Mouse (Mus musculus) hindbrain, postnatal 0 days (tissue): ENCODE results near the gene B130006D01Rik. TPM values are rescaled to one million over a fixed set of nuclear protein-coding genes. Genes with fewer than 3 reads are reported as not detected.

Source experiments
- ATAC-seq: fragments of 200-750 bp; cut with Nextera tagmentation; 2 replicates; pipeline ENCODE4 v1.8.0; 2017; ENCODE audit warnings: mild to moderate bottlenecking, moderate TSS enrichment, moderate library complexity
- DNase-seq: peaks from one replicate; pipeline ENCODE4 v3.0.0-alpha.2; 2015; ENCODE audit warnings: low spot score
- H3K27ac ChIP-seq: fragments of 300-500 bp; sonication (generic); 2 replicates; pipeline ENCODE4 v1.5.1; 2014; ENCODE audit warnings: mild to moderate bottlenecking
- H3K27me3 ChIP-seq: fragments of 300-500 bp; sonication (generic); 2 replicates; pipeline ENCODE4 v1.6.1; 2014; ENCODE audit warnings: low read length, mixed read lengths; ENCODE audit not compliant: insufficient read depth
- H3K36me3 ChIP-seq: fragments of 300-500 bp; sonication (generic); 2 replicates; pipeline ENCODE4 v1.6.1; 2014; ENCODE audit warnings: low read length, mixed read lengths; ENCODE audit not compliant: insufficient read depth
- H3K4me1 ChIP-seq: fragments of 300-500 bp; sonication (generic); 2 replicates; pipeline ENCODE4 v1.6.1; 2014; ENCODE audit warnings: antibody characterized with exemption, low read length, mixed read lengths; ENCODE audit not compliant: insufficient read depth
- H3K4me2 ChIP-seq: fragments of 300-500 bp; sonication (generic); 2 replicates; pipeline ENCODE4 v1.6.1; 2014; ENCODE audit warnings: low read depth, mild to moderate bottlenecking, low read length, moderate library complexity, mixed read lengths
- H3K4me3 ChIP-seq: fragments of 300-500 bp; sonication (generic); 2 replicates; pipeline ENCODE4 v1.5.1; 2014; ENCODE audit warnings: low read length
- H3K9ac ChIP-seq: fragments of 300-500 bp; sonication (generic); replicated peaks from 2 replicates; pipeline ENCODE4 v1.6.1; 2014; ENCODE audit warnings: mild to moderate bottlenecking, low read length, moderate library complexity, mixed read lengths
- H3K9me3 ChIP-seq: fragments of 300-500 bp; sonication (generic); 2 replicates; pipeline ENCODE4 v1.6.1; 2016; ENCODE audit warnings: low read length, mixed read lengths
- CTCF ChIP-seq: IDR thresholded peaks from 2 replicates; pipeline ENCODE4 v1.5.1; 2016; ENCODE audit warnings: antibody characterized with exemption, control low read depth, low read depth
- WGBS: fragments of 180-500 bp; shearing (Covaris S2); extraction: QIAGEN DNeasy Blood & Tissue Kit; methylation state at CpG from one replicate; pipeline ENCODE4 v1.1.7; 2014; 5-methylcytosine and 5-hydroxymethylcytosine counted together
- polyA plus RNA-seq: library from polyadenylated mRNA; unstranded; fragments of >200 nt; fragmentation: Nextera tagmentation; extraction: Ambion mirVana; gene quantifications from 2 replicates; pipeline ENCODE4 v1.2.1, GENCODE M21; 2015
- total RNA-seq: library from RNA; depleted of rRNA; stranded (reverse); fragments of >200 nt; gene quantifications from 2 replicates; pipeline ENCODE4 v1.2.3, GENCODE M21; 2014

B130006D01Rik gene
- total and polyA plus RNA-seq, 2 experiments from 2014 or later, result 0.88 to 2.0 TPM

GRCm38 (mm10) chr11:95727947-95728346 is 4.6 kb downstream of the B130006D01Rik start:
- Histone ChIP-seq H3K4me2 (no peak overlapping the region), H3K4me1 (no peaks in the 10 kb centered on the region), H3K27ac (no peak overlapping the region), H3K9me3 (no peaks in the 10 kb centered on the region), H3K9ac (no peak overlapping the region), H3K27me3 (no peaks in the 10 kb centered on the region), H3K36me3 (no peaks in the 10 kb centered on the region), H3K4me3 (no peak overlapping the region)
- 93% methylated on average over 5 of the region's 5 CpGs for WGBS
- no peak for TF ChIP-seq CTCF
- DNase-seq (no peak), ATAC-seq (no peak)

GRCm38 (mm10) chr11:95728916-95729907 is 5.8 kb downstream of the B130006D01Rik start:
- ATAC-seq, result no peak
- Histone ChIP-seq H3K9me3 (no peaks in the 10 kb centered on the region), H3K9ac (no peak overlapping the region), H3K27ac (no peak overlapping the region), H3K27me3 (no peaks in the 10 kb centered on the region), H3K4me1 (no peaks in the 10 kb centered on the region), H3K36me3 (no peaks in the 10 kb centered on the region), H3K4me2 (no peak overlapping the region), H3K4me3 (no peak overlapping the region)
- 79% methylated on average over 12 of the region's 12 CpGs for WGBS
- DNase-seq, result no peak
- TF ChIP-seq CTCF, result no peak

- WGBS, result 83% methylated on average over 2 of the region's 2 CpGs
- no peak for TF ChIP-seq CTCF
- Histone ChIP-seq H3K27me3 (no peaks in the 10 kb centered on the region), H3K4me3 (no peak overlapping the region), H3K36me3 (no peaks in the 10 kb centered on the region), H3K27ac (no peak overlapping the region), H3K9ac (no peak overlapping the region), H3K4me2 (no peak overlapping the region), H3K9me3 (no peaks in the 10 kb centered on the region), H3K4me1 (no peaks in the 10 kb centered on the region)
- ATAC-seq (no peak), DNase-seq (no peak)
These were observed 11.1 kb downstream of the B130006D01Rik start for GRCm38 (mm10) chr11:95734485-95734884.

- H3K4me3 ChIP-seq, result no peak overlapping the region
- H3K4me2 ChIP-seq, result no peak overlapping the region
- 76% methylated on average over 3 of the region's 3 CpGs for WGBS
- no peak overlapping the region for H3K27ac ChIP-seq
- DNase-seq, result no peak
- H3K9ac ChIP-seq, result no peak overlapping the region
- TF ChIP-seq CTCF, result no peak
- no peaks in the 10 kb centered on the region for H3K9me3 ChIP-seq
- no peaks in the 10 kb centered on the region for H3K4me1 ChIP-seq
- no peaks in the 10 kb centered on the region for H3K36me3 ChIP-seq
- no peaks in the 10 kb centered on the region for H3K27me3 ChIP-seq
- ATAC-seq, result no peak
These were observed 14.4 kb downstream of the B130006D01Rik start for GRCm38 (mm10) chr11:95737811-95738210.

GRCm38 (mm10) chr11:95744521-95744920 is 21.1 kb downstream of the B130006D01Rik start:
- no peak for ATAC-seq
- H3K9me3 ChIP-seq, result no peaks in the 10 kb centered on the region
- WGBS, result 98% methylated on average over 2 of the region's 2 CpGs

GRCm38 (mm10) chr11:95746821-95747220 is 23.4 kb downstream of the B130006D01Rik start:
- Histone ChIP-seq H3K27me3 (no peaks in the 10 kb centered on the region), H3K4me3 (no peak overlapping the region), H3K9me3 (no peaks in the 10 kb centered on the region), H3K27ac (no peak overlapping the region), H3K36me3 (no peaks in the 10 kb centered on the region), H3K9ac (no peak overlapping the region), H3K4me1 (no peaks in the 10 kb centered on the region), H3K4me2 (no peak overlapping the region)
- TF ChIP-seq CTCF, result no peak
- ATAC-seq (no peak), DNase-seq (no peak)
- WGBS, result 72% methylated on average over 4 of the region's 4 CpGs

More at GRCm38 (mm10) chr11:95744521-95744920, 21.1 kb downstream of the B130006D01Rik start:
- no peak for DNase-seq
- H3K4me3 ChIP-seq, result no peak overlapping the region
- H3K36me3 ChIP-seq, result no peaks in the 10 kb centered on the region
- H3K9ac ChIP-seq, result no peak overlapping the region
- H3K27ac ChIP-seq, result no peak overlapping the region
- no peak for TF ChIP-seq CTCF
- no peaks in the 10 kb centered on the region for H3K4me1 ChIP-seq
- no peaks in the 10 kb centered on the region for H3K27me3 ChIP-seq
- no peak overlapping the region for H3K4me2 ChIP-seq

GRCm38 (mm10) chr11:95748331-95748730 is 24.9 kb downstream of the B130006D01Rik start:
- Histone ChIP-seq H3K4me3 (no peak overlapping the region), H3K9ac (no peak overlapping the region), H3K4me1 (no peaks in the 10 kb centered on the region), H3K36me3 (peaks cover 2% of the 10 kb centered on the region; the same call in 1 of the 2 replicates), H3K27ac (no peak overlapping the region), H3K4me2 (no peak overlapping the region), H3K27me3 (no peaks in the 10 kb centered on the region), H3K9me3 (no peaks in the 10 kb centered on the region)
- WGBS, result 73% methylated on average over 5 of the region's 5 CpGs
- DNase-seq, result no peak
- TF ChIP-seq CTCF, result no peak
- no peak for ATAC-seq
